Mouse (Mus musculus) brain, embryonic 14.5 days (tissue): ENCODE measurements at regions not wholly inside any gene's neighbourhood (a gene's known extent, or its start where the extent isn't known, plus 50 kb on each side); places are given as distances from the start of the nearest gene placed in this dataset.

Source experiments
- DNase-seq: peaks from one replicate; pipeline ENCODE4 v3.0.0-alpha.2; 2011; ENCODE audit warnings: low read depth
- CTCF ChIP-seq: fragments of 200-500 bp; IDR thresholded peaks from 2 replicates; pipeline ENCODE4 v1.5.1; 2012; ENCODE audit warnings: inconsistent platforms, mild to moderate bottlenecking, moderate library complexity, borderline replicate concordance; ENCODE audit not compliant: insufficient read depth, insufficient read length; ENCODE audit errors: extremely low read depth
- POLR2A ChIP-seq: fragments of 200-500 bp; IDR thresholded peaks from 2 replicates; pipeline ENCODE4 v1.6.1; 2012; ENCODE audit warnings: mild to moderate bottlenecking, inconsistent platforms, borderline replicate concordance; ENCODE audit not compliant: poor library complexity, insufficient read depth, insufficient read length, severe bottlenecking; ENCODE audit errors: extremely low read depth

DNA sequence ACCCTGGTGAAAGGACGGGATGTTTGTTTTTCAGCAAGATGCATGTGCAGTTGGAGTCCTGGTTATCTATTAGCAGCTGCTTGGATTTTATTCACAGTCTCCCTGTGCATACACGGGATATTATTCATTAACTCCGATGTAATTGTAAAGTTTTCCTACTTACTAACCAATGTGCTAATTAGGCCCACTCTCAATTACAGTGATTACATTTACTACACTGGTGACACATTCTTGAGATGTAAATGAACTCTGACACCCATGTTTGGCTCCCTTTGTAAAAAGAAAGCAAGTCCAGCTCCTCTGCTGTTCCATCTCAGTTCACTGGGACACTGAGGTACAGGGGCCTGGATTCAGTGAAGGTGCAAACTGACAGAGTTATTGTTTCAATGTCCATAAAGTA lies 526.1 kb upstream of the Gria3 start:
- no peak for TF ChIP-seq CTCF
- no peak for TF ChIP-seq POLR2A
- DNase-seq = peak; percentile 54

GRCm38 (mm10) chrX:40920445-40920844 lies 480.2 kb upstream of the Gria3 start:
- TF ChIP-seq CTCF (no peak), POLR2A (no peak)
- no peak for DNase-seq
